ENCODE assay signal across 10 mouse cellular contexts in genomic region chr17:43707254-43707653, GRCm38 (mm10). TPM values are rescaled to one million over a fixed set of nuclear protein-coding genes. Genes with fewer than 3 reads are reported as not detected.
A peak's percentile ranks its signal among the peaks of the same experiment; 100 is the strongest.
DNase-seq lines count a peak whose midpoint lies in the region; ATAC-seq and TF ChIP-seq lines count a peak whose summit lies in the region.
"Had no signal": no experiment of that assay in that cellular context is flagged by ENCODE, and none has a peak within 500 bp of the region (broad histone marks: within the 10 kb centered on the region; RNA-seq: fewer than 3 reads in every experiment).

No protein-coding gene starts in this region.

- no peak; the same call in 1 of the 2 replicates for TF ChIP-seq CTCF in left cerebral cortex, adult 2 months (IDR thresholded peaks at IDR 0.05)

- no peaks in the 10 kb centered on the region for H3K9me3 ChIP-seq in forebrain, embryonic 14.5 days (replicated peaks; ENCODE audit: control insufficient read depth, low read length)
- H3K9me3 ChIP-seq in forebrain, embryonic 10.5 days: no peaks in the 10 kb centered on the region
- no peaks in the 10 kb centered on the region for H3K9me3 ChIP-seq in midbrain, embryonic 16.5 days (replicated peaks; ENCODE audit: control insufficient read depth, low read length, poor library complexity, severe bottlenecking)
- H3K9me3 ChIP-seq: liver, embryonic 12.5 days had no signal

- H3K9ac ChIP-seq in forebrain, embryonic 14.5 days (ENCODE audit: low read length): no peak overlapping the region
- no peak overlapping the region for H3K9ac ChIP-seq in midbrain, embryonic 16.5 days (ENCODE audit: low read depth, low read length)
- H3K9ac ChIP-seq: liver, embryonic 12.5 days had no signal

- H3K4me3 ChIP-seq in forebrain, embryonic 14.5 days (ENCODE audit: low read depth, low read length): no peak overlapping the region
- no peak overlapping the region for H3K4me3 ChIP-seq in forebrain, embryonic 10.5 days
- H3K4me3 ChIP-seq in left cerebral cortex, adult 2 months: no peak overlapping the region
- H3K4me3 ChIP-seq in midbrain, embryonic 16.5 days (ENCODE audit: low read depth, low read length): no peak overlapping the region
- H3K4me3 ChIP-seq: liver, embryonic 12.5 days had no signal

- H3K4me2 ChIP-seq in forebrain, embryonic 14.5 days (ENCODE audit: low read length): no peak overlapping the region
- no peak overlapping the region for H3K4me2 ChIP-seq in midbrain, embryonic 16.5 days (ENCODE audit: low read length)
- H3K4me2 ChIP-seq: liver, embryonic 12.5 days had no signal

- no peaks in the 10 kb centered on the region for H3K4me1 ChIP-seq in forebrain, embryonic 14.5 days (ENCODE audit: control insufficient read depth, insufficient read depth, low read length)
- H3K4me1 ChIP-seq in forebrain, embryonic 10.5 days: no peaks in the 10 kb centered on the region
- H3K4me1 ChIP-seq in midbrain, embryonic 16.5 days (ENCODE audit: control insufficient read depth, insufficient read depth, low read length): no peaks in the 10 kb centered on the region
- H3K4me1 ChIP-seq: liver, embryonic 12.5 days had no signal

- intact Hi-C loops in left cerebral cortex, adult 2 months (cut with DNase I): no loop called here

- H3K27me3 ChIP-seq in forebrain, embryonic 14.5 days (replicated peaks; ENCODE audit: control insufficient read depth, insufficient read depth, low read length): no peaks in the 10 kb centered on the region
- H3K27me3 ChIP-seq in forebrain, embryonic 10.5 days (ENCODE audit: poor library complexity, severe bottlenecking): no peaks in the 10 kb centered on the region
- H3K27me3 ChIP-seq in midbrain, embryonic 16.5 days (ENCODE audit: control insufficient read depth, insufficient read depth, low read depth, low read length): no peaks in the 10 kb centered on the region
- H3K27me3 ChIP-seq: CH12.LX; liver, embryonic 12.5 days had no signal

- no peaks in the 10 kb centered on the region for H3K36me3 ChIP-seq in forebrain, embryonic 14.5 days (ENCODE audit: control insufficient read depth, insufficient read depth, low read length)
- peaks cover 6% of the 10 kb centered on the region; the same call in 1 of the 2 replicates for H3K36me3 ChIP-seq in forebrain, embryonic 10.5 days (replicated peaks)
- H3K36me3 ChIP-seq in midbrain, embryonic 16.5 days (ENCODE audit: control insufficient read depth, insufficient read depth, low read length): no peaks in the 10 kb centered on the region
- H3K36me3 ChIP-seq: liver, embryonic 12.5 days had no signal

- ATAC-seq in forebrain, embryonic 14.5 days: no peak
- no peak for ATAC-seq in inflammation-experienced regulatory T-cells, adult 6 months
- no peak for ATAC-seq in midbrain, embryonic 16.5 days
- ATAC-seq: liver, embryonic 12.5 days had no signal

- DNase-seq in forebrain, embryonic 14.5 days (ENCODE audit: low spot score): peak; percentile 31
- DNase-seq in forebrain, embryonic 10.5 days (ENCODE audit: extremely low spot score, low spot score): no peak
- DNase-seq in ES-CJ7 (ENCODE audit: low read depth, low spot score): peak; percentile 13
- peak; percentile 16 for DNase-seq in gastrocnemius, postnatal 10 days
- peak; percentile 10 to 17 for DNase-seq in kidney, postnatal 36 days
- DNase-seq in left cerebral cortex, adult 2 months (ENCODE audit: extremely low spot score in 1 of 2, low spot score in 2 of 2): no peak

- no peak overlapping the region for H3K27ac ChIP-seq in forebrain, embryonic 14.5 days (ENCODE audit: low read depth, low read length)
- no peak overlapping the region for H3K27ac ChIP-seq in forebrain, embryonic 10.5 days
- H3K27ac ChIP-seq in left cerebral cortex, adult 2 months: no peak overlapping the region
- no peak overlapping the region for H3K27ac ChIP-seq in midbrain, embryonic 16.5 days (ENCODE audit: low read length)
- H3K27ac ChIP-seq: liver, embryonic 12.5 days had no signal

- WGBS in forebrain, embryonic 14.5 days: 78% methylated on average over 3 of the region's 3 CpGs
- 76% methylated on average over 3 of the region's 3 CpGs for WGBS in forebrain, embryonic 10.5 days
- WGBS in midbrain, embryonic 16.5 days: 92% methylated on average over 3 of the region's 3 CpGs

RNA-seq across cellular contexts. Expression of gene Cyp39a1, which starts 40.0 kb away (rescaled TPM):
- polyA plus RNA-seq in forebrain, embryonic 14.5 days (2014; fragmentation: Nextera tagmentation; extraction: Ambion mirVana): 16.0 and 16.5 TPM in 2 replicates
- polyA plus RNA-seq in forebrain, embryonic 10.5 days (2016; fragmentation: Nextera tagmentation; extraction: Ambion mirVana): 34.6 and 36.3 TPM in 2 replicates
- total RNA-seq in gastrocnemius, postnatal 10 days (2021): 1 to 10 TPM; 3.8 to 5.9 TPM
- 1 to 10 TPM; 2.0 to 3.6 TPM for total RNA-seq in left cerebral cortex, adult 2 months (2021)
- 1 to 10 TPM in 2 of 3 experiments, under 1 TPM in 1; 0.71 to 1.4 (median 1.2) TPM for polyA plus RNA-seq in inflammation-experienced regulatory T-cells, adult 6 months (2017; shearing (Covaris generic))
- 7.6 and 8.6 TPM in 2 replicates for polyA plus RNA-seq in midbrain, embryonic 16.5 days (2015; fragmentation: Nextera tagmentation; extraction: Ambion mirVana)

RNA-seq across cellular contexts. Expression of gene Slc25a27, which starts 40.2 kb away (rescaled TPM):
- 31.6 and 46.1 TPM in 2 replicates for polyA plus RNA-seq in forebrain, embryonic 14.5 days (2014; fragmentation: Nextera tagmentation; extraction: Ambion mirVana)
- polyA plus RNA-seq in forebrain, embryonic 10.5 days (2016; fragmentation: Nextera tagmentation; extraction: Ambion mirVana): 33.3 and 38.0 TPM in 2 replicates
- 1 to 10 TPM; 3.0 to 4.4 TPM for total RNA-seq in gastrocnemius, postnatal 10 days (2021)
- 10 to 100 TPM; 47.9 to 51.3 TPM for total RNA-seq in left cerebral cortex, adult 2 months (2021)
- polyA plus RNA-seq in inflammation-experienced regulatory T-cells, adult 6 months (2017; shearing (Covaris generic)): 1 to 10 TPM; 1.6 to 3.6 (median 2.8) TPM
- polyA plus RNA-seq in midbrain, embryonic 16.5 days (2015; fragmentation: Nextera tagmentation; extraction: Ambion mirVana): 123 and 129 TPM in 2 replicates

Comparison
In these comparisons a context has a peak if more than half of its experiments do, and no peak if none do; other contexts are left out.
1. DNase-seq: peak in forebrain, embryonic 14.5 days (single experiment), ES-CJ7 (single experiment), gastrocnemius, postnatal 10 days (single experiment) and kidney, postnatal 36 days (2 of 2); none in forebrain, embryonic 10.5 days (single experiment) and left cerebral cortex, adult 2 months (0 of 2).